Mouse (Mus musculus) C2C12 (cell line): ENCODE measurements around the gene Mbtps2.

Experiments used
- CEBPB ChIP-seq: IDR thresholded peaks from one replicate; pipeline ENCODE4 v1.6.1; 2011; ENCODE audit warnings: low read depth, mild to moderate bottlenecking, control low read depth, moderate library complexity
- CTCF ChIP-seq: IDR thresholded peaks from one replicate; pipeline ENCODE4 v1.5.1; 2011; ENCODE audit not compliant: control insufficient read depth, insufficient read depth, insufficient read length
- FOSL1 ChIP-seq: IDR thresholded peaks from one replicate; pipeline ENCODE4 v1.8.0; 2011; ENCODE audit warnings: mild to moderate bottlenecking, low read length; ENCODE audit not compliant: poor library complexity, insufficient read depth, severe bottlenecking
- MYOD1 ChIP-seq: IDR thresholded peaks from one replicate; pipeline ENCODE4 v1.6.1; 2011; ENCODE audit warnings: low read depth; ENCODE audit not compliant: control insufficient read depth, insufficient read length
- MYOG ChIP-seq: IDR thresholded peaks from one replicate; pipeline ENCODE4 v1.6.1; 2011; ENCODE audit not compliant: control insufficient read depth, insufficient read length; ENCODE audit errors: extremely low read depth

GRCm38 (mm10) chrX:157594606-157595005 is 3.9 kb downstream of the Mbtps2 start:
- no peak for TF ChIP-seq CTCF
- no peak for TF ChIP-seq MYOD1
- no peak for TF ChIP-seq CEBPB
- no peak for TF ChIP-seq FOSL1
- TF ChIP-seq MYOG = no peak
